Mouse (Mus musculus) C3H10T1/2 (cell line): Measurements from ENCODE around the gene Arl3. TPM values are rescaled to one million over a fixed set of nuclear protein-coding genes. Genes with fewer than 3 reads are reported as not detected.

ENCODE experiments used
- polyA plus RNA-seq, 2 experiments: library from polyadenylated mRNA; unstranded; fragments of >200 nt; fragmentation: generic; extraction: Trizol; gene quantifications; one replicate each; pipeline ENCODE4 v1.2.1; 2012; ENCODE audit warnings: missing spikeins in 2 of 2

The Arl3 gene
- 100 to 1,000 TPM in 1 of 2 experiments, 10 to 100 TPM in 1; 54.5 to 213 TPM for polyA plus RNA-seq

DNA sequence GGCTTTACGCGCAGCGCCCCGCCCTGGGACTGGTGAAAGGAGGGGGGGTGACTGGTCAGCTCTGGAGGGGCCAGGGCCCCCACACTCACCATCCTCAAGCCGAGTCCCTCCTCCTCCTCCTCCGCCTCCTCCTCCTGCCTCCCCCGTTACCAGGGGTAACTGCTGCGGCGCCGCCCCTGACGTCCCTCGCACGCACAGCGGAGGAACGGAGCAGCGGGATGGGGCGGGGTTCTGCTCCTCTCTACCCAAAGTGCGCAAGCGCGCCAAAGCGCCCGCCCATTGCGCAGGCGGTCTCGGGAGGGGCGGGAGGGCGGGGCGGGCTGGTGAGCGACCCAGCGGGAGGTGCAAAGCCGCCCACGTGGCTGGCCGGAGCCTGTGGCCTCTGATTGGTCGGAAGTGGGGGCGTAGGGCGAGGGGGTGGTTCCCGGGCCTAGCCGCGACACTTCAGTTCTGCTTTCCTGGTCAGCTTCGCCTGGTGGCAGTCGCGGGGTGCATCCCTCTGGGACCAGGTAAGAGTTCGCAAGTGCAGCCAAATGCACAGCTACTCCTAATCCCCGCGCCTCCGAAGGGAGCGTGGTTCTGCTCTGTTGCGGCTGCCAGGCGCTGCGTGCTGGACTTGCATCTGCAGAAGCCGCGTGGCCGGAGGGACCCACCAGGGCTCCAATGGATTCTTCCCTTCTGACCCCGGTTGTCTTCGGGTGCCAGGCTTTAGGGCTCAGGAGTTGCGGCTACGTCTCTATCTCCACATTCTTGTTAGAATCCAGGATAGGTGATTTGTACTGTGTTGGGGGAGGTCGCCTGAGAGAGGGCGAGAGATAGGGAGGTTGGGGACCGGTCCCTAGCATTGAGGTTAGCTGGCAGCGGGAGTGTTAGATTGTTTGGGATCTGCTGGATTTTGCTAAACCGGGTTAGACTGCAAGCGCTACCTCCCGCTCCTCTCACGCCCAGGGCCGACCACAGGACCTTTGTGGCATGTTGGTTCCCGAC lies at the start of gene Arl3, which contains the start of gene Sfxn2:
Gene Arl3, minus strand, starts transcription at position 248 of the 987 bp plus-strand sequence.
Gene Sfxn2, plus strand, starts transcription at position 415 of the 987 bp plus-strand sequence.

DNA sequence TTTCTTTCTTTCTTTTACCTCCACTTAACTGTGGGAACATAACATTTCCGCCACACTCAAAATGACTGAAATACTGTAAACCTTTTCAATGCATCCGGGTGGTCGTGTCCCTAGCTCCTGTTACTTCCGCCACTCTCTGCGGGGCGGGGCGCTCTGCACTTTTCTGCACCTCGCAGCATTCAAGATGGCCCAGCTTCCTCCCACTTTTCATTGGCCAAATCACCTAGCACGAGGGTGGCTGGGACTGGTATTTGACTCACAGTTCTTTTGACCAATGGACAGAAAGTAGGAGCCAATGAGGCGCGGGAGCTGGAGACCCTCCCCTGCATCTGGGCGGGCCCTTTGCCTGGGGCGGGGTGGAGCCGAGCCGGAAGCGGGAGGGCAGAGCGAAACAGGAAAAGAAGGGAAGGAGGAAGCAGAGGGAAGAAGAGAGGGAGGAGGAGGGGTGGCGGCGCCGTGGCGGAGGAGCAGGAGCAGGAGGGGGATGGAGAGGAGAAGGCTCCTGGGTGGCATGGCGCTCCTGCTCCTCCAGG lies 25.8 kb upstream of the Arl3 start, which contains the start of gene Wbp1l:
Gene Wbp1l, plus strand, starts transcription at position 365 of the 533 bp plus-strand sequence.

DNA sequence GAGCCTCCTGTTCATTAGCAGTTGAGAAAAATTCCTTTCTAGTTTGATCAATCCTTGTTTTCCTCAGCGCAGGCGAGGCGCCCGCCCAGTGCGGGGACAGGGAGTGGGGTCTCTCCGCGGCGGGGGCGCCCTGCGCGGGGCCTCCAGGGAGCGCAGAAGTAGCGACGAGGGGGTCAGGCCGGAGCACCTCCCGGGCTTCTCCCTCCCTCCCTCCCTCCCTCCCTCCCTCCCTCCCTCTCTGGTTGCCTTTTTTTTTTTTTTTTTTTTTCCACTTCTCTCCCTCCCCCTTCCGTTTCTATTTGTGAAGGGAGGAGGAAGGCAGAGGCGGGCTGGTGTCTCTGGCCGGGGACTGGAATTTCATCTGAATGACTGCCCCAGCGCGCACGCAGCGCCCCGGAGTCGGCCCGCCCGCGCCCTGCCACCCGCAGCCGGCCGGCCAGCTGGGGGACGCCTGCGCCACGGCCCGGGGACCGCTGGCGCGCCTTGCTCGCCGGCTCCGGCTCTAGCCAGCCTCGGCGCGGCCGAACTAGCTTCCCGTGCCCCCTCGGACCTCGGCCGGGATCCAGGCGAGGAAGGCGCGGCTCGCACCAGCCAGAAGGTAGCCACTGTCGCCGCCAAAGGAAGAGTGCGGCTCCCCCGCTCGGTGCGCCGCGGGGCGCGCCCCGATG lies 71.5 kb downstream of the Arl3 start, which contains the start of gene Trim8:
Gene Trim8, plus strand, starts transcription at position 302 of the 668 bp plus-strand sequence.

Other genes with a start within 250 kb of the Arl3 start
- gene Psd, start 246.0 kb downstream of the Arl3 start, polyA plus RNA-seq = 10 to 100 TPM; 13.8 to 39.2 TPM
- 10 to 100 TPM; 25.0 to 36.3 TPM for gene Fbxl15, start 245.0 kb downstream of the Arl3 start, polyA plus RNA-seq
- 100 to 1,000 TPM; 281 to 410 TPM for gene Cuedc2, start 234.5 kb downstream of the Arl3 start, polyA plus RNA-seq
- gene Mfsd13a, start 232.1 kb downstream of the Arl3 start, polyA plus RNA-seq = 1 to 10 TPM in 1 of 2 experiments, under 1 TPM in 1; 0.83 to 3.8 TPM
- 1 to 10 TPM; 1.2 to 4.6 TPM for gene 2310034G01Rik, start 222.9 kb downstream of the Arl3 start, polyA plus RNA-seq
- gene Actr1a, start 177.4 kb downstream of the Arl3 start, polyA plus RNA-seq = 100 to 1,000 TPM; 138 to 168 TPM
- gene Sufu, start 176.3 kb downstream of the Arl3 start, polyA plus RNA-seq = 10 to 100 TPM in 1 of 2 experiments, 1 to 10 TPM in 1; 6.5 to 28.7 TPM
- 10 to 100 TPM in 1 of 2 experiments, 1 to 10 TPM in 1; 7.1 to 38.0 TPM for gene Trim8, start 71.5 kb downstream of the Arl3 start, polyA plus RNA-seq
- 1 to 10 TPM; 1.1 to 5.3 TPM for gene Sfxn2, start 167 bp upstream of the Arl3 start, polyA plus RNA-seq
- gene Wbp1l, start 25.9 kb upstream of the Arl3 start, polyA plus RNA-seq = 10 to 100 TPM; 15.2 to 55.6 TPM
- gene Cyp17a1, start 100.0 kb upstream of the Arl3 start, polyA plus RNA-seq = not detected
- 10 to 100 TPM in 1 of 2 experiments, 1 to 10 TPM in 1; 2.9 to 12.1 TPM for gene Borcs7, start 116.7 kb upstream of the Arl3 start, polyA plus RNA-seq
- gene As3mt, start 134.3 kb upstream of the Arl3 start, polyA plus RNA-seq = under 1 TPM; 0.04 TPM
- gene Cnnm2, start 188.4 kb upstream of the Arl3 start, polyA plus RNA-seq = 10 to 100 TPM in 1 of 2 experiments, 1 to 10 TPM in 1; 2.8 to 11.8 TPM